In genomic region chr2:66580026-66580808, GRCm38 (mm10) we compare ENCODE assay signal across 15 mouse cellular contexts. TPM values are rescaled to one million over a fixed set of nuclear protein-coding genes. Genes with fewer than 3 reads are reported as not detected.
A peak's percentile ranks its signal among the peaks of the same experiment; 100 is the strongest.
DNase-seq lines count a peak whose midpoint lies in the region; ATAC-seq lines count a peak whose summit lies in the region.
"Had no signal": no experiment of that assay in that cellular context is flagged by ENCODE, and none has a peak within 500 bp of the region (broad histone marks: within the 10 kb centered on the region; RNA-seq: fewer than 3 reads in every experiment).

No protein-coding gene starts in this region.

- no peaks in the 10 kb centered on the region for H3K9me3 ChIP-seq in forebrain, embryonic 11.5 days (ENCODE audit: control insufficient read depth, low read length)
- H3K9me3 ChIP-seq in forebrain, embryonic 10.5 days = no peaks in the 10 kb centered on the region
- H3K9me3 ChIP-seq in forebrain, embryonic 12.5 days = no peaks in the 10 kb centered on the region
- H3K9me3 ChIP-seq in hindbrain, embryonic 16.5 days (ENCODE audit: control insufficient read depth, low read length) = no peaks in the 10 kb centered on the region
- H3K9me3 ChIP-seq in neural tube, embryonic 14.5 days (ENCODE audit: control insufficient read depth, low read length) = no peaks in the 10 kb centered on the region
- H3K9me3 ChIP-seq: embryonic facial prominence, embryonic 15.5 days; limb, embryonic 12.5 days had no signal

- intact Hi-C loops in gastrocnemius, postnatal 36 days (cut with DNase I) = no loop called here

- no peak overlapping the region for H3K9ac ChIP-seq in forebrain, embryonic 11.5 days (ENCODE audit: low read length)
- no peak overlapping the region for H3K9ac ChIP-seq in forebrain, embryonic 12.5 days
- no peak overlapping the region for H3K9ac ChIP-seq in hindbrain, embryonic 16.5 days (ENCODE audit: low read depth, low read length)
- H3K9ac ChIP-seq in neural tube, embryonic 14.5 days (replicated peaks; ENCODE audit: low read depth, low read length) = no peak overlapping the region
- H3K9ac ChIP-seq: embryonic facial prominence, embryonic 15.5 days; limb, embryonic 12.5 days had no signal

- no peak for DNase-seq in forebrain, embryonic 11.5 days (ENCODE audit: low spot score)
- no peak for DNase-seq in forebrain, embryonic 10.5 days (ENCODE audit: extremely low spot score, low spot score)
- no peak for DNase-seq in kidney, postnatal 36 days
- no peak for DNase-seq in gastrocnemius, postnatal 36 days
- no peak for DNase-seq in left cerebral cortex, adult 11 months (ENCODE audit: low spot score)
- DNase-seq: cerebellum, adult 9-11 months; heart, postnatal 4 days; kidney, adult 9 months; lung, adult 18-20 months had no signal

- no peak overlapping the region for H3K4me2 ChIP-seq in forebrain, embryonic 11.5 days (ENCODE audit: low read depth, low read length, severe bottlenecking)
- H3K4me2 ChIP-seq in forebrain, embryonic 12.5 days = no peak overlapping the region
- H3K4me2 ChIP-seq in hindbrain, embryonic 16.5 days (ENCODE audit: low read length) = no peak overlapping the region
- H3K4me2 ChIP-seq in neural tube, embryonic 14.5 days (ENCODE audit: low read depth, low read length) = no peak overlapping the region
- H3K4me2 ChIP-seq: embryonic facial prominence, embryonic 15.5 days; limb, embryonic 12.5 days had no signal

- H3K4me1 ChIP-seq in forebrain, embryonic 11.5 days (replicated peaks; ENCODE audit: control insufficient read depth, insufficient read depth, low read length) = no peaks in the 10 kb centered on the region
- no peaks in the 10 kb centered on the region for H3K4me1 ChIP-seq in forebrain, embryonic 10.5 days
- H3K4me1 ChIP-seq in forebrain, embryonic 12.5 days = no peaks in the 10 kb centered on the region
- H3K4me1 ChIP-seq in hindbrain, embryonic 16.5 days (ENCODE audit: control insufficient read depth, insufficient read depth, low read depth, low read length) = no peaks in the 10 kb centered on the region; the same call in 1 of the 2 replicates
- no peaks in the 10 kb centered on the region for H3K4me1 ChIP-seq in neural tube, embryonic 14.5 days (ENCODE audit: control insufficient read depth, insufficient read depth, low read length)
- H3K4me1 ChIP-seq: embryonic facial prominence, embryonic 15.5 days; limb, embryonic 12.5 days had no signal

- 0 out of 2 replicates have a peak, but pooled peaks have one; percentile 44 for ATAC-seq in forebrain, embryonic 11.5 days (replicated peaks; ENCODE audit: low FRiP score)
- ATAC-seq in forebrain, embryonic 12.5 days (ENCODE audit: low FRiP score) = peak; percentile 90
- peak; percentile 95 for ATAC-seq in hindbrain, embryonic 16.5 days
- ATAC-seq in neural tube, embryonic 14.5 days (ENCODE audit: low read depth) = peak; percentile 97

- no peak overlapping the region for H3K27ac ChIP-seq in forebrain, embryonic 11.5 days (ENCODE audit: low read depth, low read length)
- no peak overlapping the region for H3K27ac ChIP-seq in forebrain, embryonic 10.5 days
- no peak overlapping the region for H3K27ac ChIP-seq in forebrain, embryonic 12.5 days
- H3K27ac ChIP-seq in hindbrain, embryonic 16.5 days (ENCODE audit: low read depth, low read length) = no peak overlapping the region
- no peak overlapping the region for H3K27ac ChIP-seq in neural tube, embryonic 14.5 days (ENCODE audit: low read depth, low read length)
- H3K27ac ChIP-seq: embryonic facial prominence, embryonic 15.5 days; limb, embryonic 12.5 days had no signal

- no peaks in the 10 kb centered on the region for H3K27me3 ChIP-seq in forebrain, embryonic 11.5 days (ENCODE audit: control insufficient read depth, insufficient read depth, low read length)
- no peaks in the 10 kb centered on the region for H3K27me3 ChIP-seq in forebrain, embryonic 10.5 days (ENCODE audit: poor library complexity, severe bottlenecking)
- H3K27me3 ChIP-seq in forebrain, embryonic 12.5 days = no peaks in the 10 kb centered on the region
- no peaks in the 10 kb centered on the region for H3K27me3 ChIP-seq in hindbrain, embryonic 16.5 days (replicated peaks; ENCODE audit: control insufficient read depth, insufficient read depth, low read length)
- H3K27me3 ChIP-seq in neural tube, embryonic 14.5 days (ENCODE audit: control insufficient read depth, insufficient read depth, low read length) = no peaks in the 10 kb centered on the region
- H3K27me3 ChIP-seq: embryonic facial prominence, embryonic 15.5 days; limb, embryonic 12.5 days had no signal

- WGBS in forebrain, embryonic 11.5 days = 78% methylated on average over 5 of the region's 5 CpGs
- 81% methylated on average over 5 of the region's 5 CpGs for WGBS in forebrain, embryonic 10.5 days
- 76% methylated on average over 5 of the region's 5 CpGs for WGBS in forebrain, embryonic 12.5 days
- 61% methylated on average over 5 of the region's 5 CpGs for WGBS in hindbrain, embryonic 16.5 days
- WGBS in neural tube, embryonic 14.5 days = 69% methylated on average over 5 of the region's 5 CpGs

- H3K4me3 ChIP-seq in forebrain, embryonic 11.5 days (ENCODE audit: low read depth, low read length) = no peak overlapping the region
- H3K4me3 ChIP-seq in forebrain, embryonic 10.5 days = no peak overlapping the region
- no peak overlapping the region for H3K4me3 ChIP-seq in forebrain, embryonic 12.5 days (replicated peaks)
- no peak overlapping the region for H3K4me3 ChIP-seq in hindbrain, embryonic 16.5 days (ENCODE audit: low read length)
- no peak overlapping the region for H3K4me3 ChIP-seq in neural tube, embryonic 14.5 days (ENCODE audit: low read depth, low read length)
- H3K4me3 ChIP-seq: embryonic facial prominence, embryonic 15.5 days; limb, embryonic 12.5 days had no signal

- no peaks in the 10 kb centered on the region for H3K36me3 ChIP-seq in forebrain, embryonic 11.5 days (ENCODE audit: control insufficient read depth, insufficient read depth, low read length)
- no peaks in the 10 kb centered on the region for H3K36me3 ChIP-seq in forebrain, embryonic 10.5 days (replicated peaks)
- no peaks in the 10 kb centered on the region for H3K36me3 ChIP-seq in forebrain, embryonic 12.5 days (replicated peaks)
- H3K36me3 ChIP-seq in hindbrain, embryonic 16.5 days (ENCODE audit: control insufficient read depth, insufficient read depth, low read length) = no peaks in the 10 kb centered on the region
- no peaks in the 10 kb centered on the region for H3K36me3 ChIP-seq in neural tube, embryonic 14.5 days (ENCODE audit: control insufficient read depth, insufficient read depth, low read length)
- H3K36me3 ChIP-seq: embryonic facial prominence, embryonic 15.5 days; limb, embryonic 12.5 days had no signal

RNA-seq across cellular contexts. Expression of gene Scn9a, which starts 54.5 kb away (rescaled TPM):
- polyA plus RNA-seq in forebrain, embryonic 11.5 days (2014; fragmentation: Nextera tagmentation; extraction: Ambion mirVana) = 0.92 and 1.1 TPM in 2 replicates
- polyA plus RNA-seq in forebrain, embryonic 10.5 days (2016; fragmentation: Nextera tagmentation; extraction: Ambion mirVana) = 0.37 and 0.53 TPM in 2 replicates
- 1.9 and 2.5 TPM in 2 replicates for polyA plus RNA-seq in forebrain, embryonic 12.5 days (2016; fragmentation: Nextera tagmentation; extraction: Ambion mirVana)
- polyA plus RNA-seq in hindbrain, embryonic 16.5 days (2015; fragmentation: Nextera tagmentation; extraction: Ambion mirVana) = 12.9 and 14.4 TPM in 2 replicates
- polyA plus RNA-seq in neural tube, embryonic 14.5 days (2014; fragmentation: Nextera tagmentation; extraction: Ambion mirVana) = 11.2 and 23.1 TPM in 2 replicates
- total RNA-seq in gastrocnemius, postnatal 36 days (2021) = not detected
- total RNA-seq: neutrophil, adult 5-6 weeks had no signal

Comparison
In these comparisons a context has a peak if more than half of its experiments do, and no peak if none do; other contexts are left out.
1. ATAC-seq: peak in every context shown above with its lines; median percentile 97 in neural tube, embryonic 14.5 days; 95 in hindbrain, embryonic 16.5 days; 90 in forebrain, embryonic 12.5 days; 44 in forebrain, embryonic 11.5 days.